Mouse (Mus musculus) heart, adult 10 weeks (tissue): ENCODE data around the gene Olfr1249. TPM values are rescaled to one million over a fixed set of nuclear protein-coding genes. Genes with fewer than 3 reads are reported as not detected.

ENCODE experiments used
- polyA plus RNA-seq: library from polyadenylated mRNA; stranded (reverse); fragments of 350-450 nt; fragmentation: Illumina TruSeq; extraction: RNeasy Lipid Tissue Mini Kit (QIAGEN cat#74804); gene quantifications from one replicate; pipeline ENCODE4 v1.2.3, GENCODE M21; 2014; ENCODE audit warnings: low read depth, low replicate concordance

The Olfr1249 gene
- not detected for polyA plus RNA-seq

GRCm38 (mm10) chr2:89634883-89635282 lies at the start of gene Olfr1249:
TSS of gene Olfr1249 (minus strand) at chr2:89634983.

GRCm38 (mm10) chr2:89671836-89672235 lies 37.1 kb upstream of the Olfr1249 start, which contains the start of gene Olfr1251:
TSS of gene Olfr1251 (minus strand) at chr2:89671936.

GRCm38 (mm10) chr2:89661367-89661766 lies 26.6 kb upstream of the Olfr1249 start, which contains the start of gene Olfr1250:
TSS of gene Olfr1250 (minus strand) at chr2:89661467.

GRCm38 (mm10) chr2:89618145-89618544 lies 16.6 kb downstream of the Olfr1249 start, which contains the start of gene Olfr1248:
TSS of gene Olfr1248 (minus strand) at chr2:89618245.

GRCm38 (mm10) chr2:89614030-89614429 lies 20.8 kb downstream of the Olfr1249 start, which contains the start of gene Olfr1247:
TSS of gene Olfr1247 (minus strand) at chr2:89614130.

GRCm38 (mm10) chr2:89593057-89593456 lies 41.7 kb downstream of the Olfr1249 start, which contains the start of gene Olfr1246:
TSS of gene Olfr1246 (minus strand) at chr2:89593157.

Other genes starting within 250 kb of the Olfr1249 start
- gene Olfr1238, start 225.3 kb downstream of the Olfr1249 start, polyA plus RNA-seq: not detected
- gene Olfr1239, start 214.6 kb downstream of the Olfr1249 start, polyA plus RNA-seq: not detected
- gene Olfr1240, start 192.0 kb downstream of the Olfr1249 start, polyA plus RNA-seq: not detected
- gene Olfr1241, start 147.9 kb downstream of the Olfr1249 start, polyA plus RNA-seq: not detected
- gene Olfr1242, start 136.6 kb downstream of the Olfr1249 start, polyA plus RNA-seq: not detected
- not detected for gene Olfr1243, start 103.5 kb downstream of the Olfr1249 start, polyA plus RNA-seq
- not detected for gene Olfr1245, start 56.5 kb downstream of the Olfr1249 start, polyA plus RNA-seq
- not detected for gene Olfr1246, start 41.8 kb downstream of the Olfr1249 start, polyA plus RNA-seq
- gene Olfr1247, start 20.9 kb downstream of the Olfr1249 start, polyA plus RNA-seq: not detected
- gene Olfr1248, start 16.7 kb downstream of the Olfr1249 start, polyA plus RNA-seq: not detected
- not detected for gene Olfr1250, start 26.5 kb upstream of the Olfr1249 start, polyA plus RNA-seq
- not detected for gene Olfr1251, start 37.0 kb upstream of the Olfr1249 start, polyA plus RNA-seq
- not detected for gene Olfr1252, start 90.0 kb upstream of the Olfr1249 start, polyA plus RNA-seq
- gene Olfr1253, start 122.1 kb upstream of the Olfr1249 start, polyA plus RNA-seq: not detected
- gene Olfr1254, start 158.6 kb upstream of the Olfr1249 start, polyA plus RNA-seq: not detected
- gene Olfr1255, start 177.1 kb upstream of the Olfr1249 start, polyA plus RNA-seq: not detected
- not detected for gene Olfr1256, start 206.6 kb upstream of the Olfr1249 start, polyA plus RNA-seq
- not detected for gene Olfr48, start 213.2 kb upstream of the Olfr1249 start, polyA plus RNA-seq
- not detected for gene Olfr1257, start 243.5 kb upstream of the Olfr1249 start, polyA plus RNA-seq